Mouse (Mus musculus) kidney, postnatal 0 days (tissue): Measurements from ENCODE around the gene Amfr. TPM values are rescaled to one million over a fixed set of nuclear protein-coding genes. Genes with fewer than 3 reads are reported as not detected.
"Not testable (repeated sequence)": the region's sequence is repeated elsewhere in the genome, so short reads cannot be mapped to it uniquely, and the experiment has no call there.

Experiments
- ATAC-seq: fragments of 200-750 bp; cut with Nextera tagmentation; replicated peaks from 2 replicates; pipeline ENCODE4 v1.8.0; 2017; ENCODE audit warnings: low read depth, moderate number of reproducible peaks, moderate TSS enrichment, moderate library complexity; ENCODE audit not compliant: low FRiP score
- DNase-seq: peaks from one replicate; pipeline ENCODE4 v3.0.0-alpha.2; 2016; ENCODE audit warnings: low spot score
- H3K27ac ChIP-seq: fragments of 300-500 bp; sonication (generic); 2 replicates; pipeline ENCODE4 v1.5.1; 2014; ENCODE audit warnings: mild to moderate bottlenecking
- H3K27me3 ChIP-seq: fragments of 300-500 bp; sonication (generic); 2 replicates; pipeline ENCODE4 v1.6.1; 2014; ENCODE audit warnings: low read length, mixed read lengths; ENCODE audit not compliant: insufficient read depth
- H3K36me3 ChIP-seq: fragments of 300-500 bp; sonication (generic); 2 replicates; pipeline ENCODE4 v1.6.1; 2014; ENCODE audit warnings: low read length, mixed read lengths; ENCODE audit not compliant: insufficient read depth
- H3K4me1 ChIP-seq: fragments of 300-500 bp; sonication (generic); replicated peaks from 2 replicates; pipeline ENCODE4 v1.6.1; 2014; ENCODE audit warnings: antibody characterized with exemption, low read length, mixed read lengths; ENCODE audit not compliant: insufficient read depth
- H3K4me2 ChIP-seq: fragments of 300-500 bp; sonication (generic); 2 replicates; pipeline ENCODE4 v1.6.1; 2014; ENCODE audit warnings: mild to moderate bottlenecking, low read length, moderate library complexity, mixed read lengths
- H3K4me3 ChIP-seq: fragments of 300-500 bp; sonication (generic); replicated peaks from 2 replicates; pipeline ENCODE4 v1.5.1; 2014; ENCODE audit warnings: low read depth, low read length
- H3K9ac ChIP-seq: fragments of 300-500 bp; sonication (generic); 2 replicates; pipeline ENCODE4 v1.6.1; 2014; ENCODE audit warnings: low read depth, low read length
- H3K9me3 ChIP-seq: fragments of 300-500 bp; sonication (generic); replicated peaks from 2 replicates; pipeline ENCODE4 v1.6.1; 2016; ENCODE audit warnings: low read length, inconsistent platforms, mixed read lengths
- CTCF ChIP-seq: IDR thresholded peaks from 2 replicates; pipeline ENCODE4 v1.5.1; 2016; ENCODE audit warnings: antibody characterized with exemption, low read depth, mild to moderate bottlenecking, moderate library complexity
- WGBS: fragments of 180-500 bp; shearing (Covaris S2); extraction: QIAGEN DNeasy Blood & Tissue Kit; methylation state at CpG from one replicate; pipeline ENCODE4 v1.1.7; 2014; 5-methylcytosine and 5-hydroxymethylcytosine counted together
- polyA plus RNA-seq: library from polyadenylated mRNA; unstranded; fragments of >200 nt; fragmentation: Nextera tagmentation; extraction: Ambion mirVana; gene quantifications from 2 replicates; pipeline ENCODE4 v1.2.1, GENCODE M21; 2015

The Amfr gene
- 65.8 and 71.7 TPM in 2 replicates for polyA plus RNA-seq

DNA sequence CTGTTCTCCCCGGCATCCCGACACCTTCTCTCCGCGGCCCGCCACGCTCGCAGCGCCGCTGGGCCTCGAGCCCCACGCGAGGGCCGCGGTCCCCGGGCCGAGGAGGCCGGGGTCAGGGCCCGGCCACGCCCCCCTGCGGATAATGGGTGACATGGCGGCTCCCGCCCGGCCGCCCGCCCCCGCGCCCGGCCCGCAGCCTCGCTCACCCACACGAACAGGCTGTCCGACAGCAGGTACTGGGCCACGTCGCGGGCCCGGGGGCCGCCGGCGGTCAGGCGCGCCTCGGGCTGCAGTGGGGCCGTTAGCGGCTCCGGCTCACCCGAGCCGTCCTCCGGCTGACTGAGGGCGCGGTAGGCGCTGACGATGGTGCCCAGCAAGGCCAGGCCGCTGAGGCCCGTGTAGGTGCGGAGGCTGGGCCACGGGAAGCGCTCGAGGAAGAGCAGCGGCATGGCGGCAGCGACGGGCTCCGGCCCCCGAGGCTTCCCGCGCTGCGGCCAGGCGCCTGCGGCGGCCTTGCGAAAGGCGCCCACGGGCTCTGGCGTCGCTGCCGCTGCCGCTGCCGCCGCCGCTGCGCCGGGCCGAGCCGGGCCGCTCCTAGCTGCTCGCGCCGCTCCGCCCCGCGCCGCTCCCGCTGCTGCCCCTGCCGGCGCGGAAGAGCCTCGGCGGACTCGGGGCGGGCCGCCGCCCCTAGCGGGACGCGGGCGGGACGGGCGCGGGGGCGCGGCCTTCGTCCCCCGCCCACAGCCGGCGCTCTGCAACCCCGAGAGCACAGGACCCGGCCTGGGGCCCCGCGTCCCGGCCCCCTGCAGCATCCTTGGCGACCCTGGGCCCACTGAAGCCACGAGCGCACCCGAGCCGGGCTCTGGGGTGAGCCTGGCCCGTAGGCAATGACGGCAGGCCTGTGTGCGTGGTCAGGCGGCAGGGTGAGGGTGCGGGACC is at the start of gene Amfr:
Gene Amfr (minus strand): TSS at position 830 of the 939 bp plus-strand sequence.
- under 1% methylated on average over 95 of the region's 130 CpGs for WGBS
- H3K27me3 ChIP-seq: no peaks in the 10 kb centered on the region
- TF ChIP-seq CTCF: peak; percentile 28; the same call in 1 of the 2 replicates

DNA sequence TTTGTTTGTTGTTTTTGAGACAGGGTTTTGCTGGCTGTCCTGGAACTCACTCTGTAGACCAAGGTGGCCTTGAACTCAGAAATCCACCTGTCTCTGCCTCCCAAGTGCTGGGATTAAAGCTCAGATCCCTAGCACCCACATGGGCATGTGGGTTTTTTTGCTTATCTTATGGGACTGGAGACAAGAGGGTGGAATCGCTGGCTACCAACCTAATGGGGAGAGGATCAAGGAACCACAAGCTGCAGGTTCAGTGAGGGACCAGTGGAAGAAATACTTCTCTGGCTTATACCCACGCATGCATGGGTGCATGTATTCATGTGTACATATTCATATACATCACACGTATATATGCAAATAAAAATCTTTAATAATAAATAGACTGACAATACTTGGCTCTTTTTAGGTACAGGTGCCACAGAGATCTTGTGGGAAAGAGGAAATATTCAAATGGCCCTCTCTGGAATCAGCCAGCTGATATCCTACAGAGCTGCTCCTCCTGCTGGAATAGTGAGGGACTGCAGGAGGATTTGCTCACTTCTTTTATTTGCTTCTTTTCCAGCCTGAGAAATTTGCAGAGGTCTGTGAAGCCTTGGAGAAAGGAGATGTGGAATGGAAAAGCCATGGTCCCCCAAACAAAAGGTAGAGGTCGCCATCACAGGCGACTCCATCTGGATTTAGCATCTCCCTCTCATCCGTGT is 44.7 kb upstream of the Amfr start:
- Histone ChIP-seq H3K9me3 (no peaks in the 10 kb centered on the region), H3K27ac (no peak overlapping the region), H3K27me3 (no peaks in the 10 kb centered on the region), H3K4me3 (no peak overlapping the region), H3K4me1 (no peaks in the 10 kb centered on the region), H3K36me3 (peaks cover 18% of the 10 kb centered on the region; the same call in 1 of the 2 replicates), H3K9ac (no peak overlapping the region), H3K4me2 (no peak overlapping the region)
- peak; percentile 72 for DNase-seq
- TF ChIP-seq CTCF: peak; percentile 85
- 74% methylated on average over 6 of the region's 6 CpGs for WGBS
- no peak for ATAC-seq

More for the DNA sequence above, at the start of gene Amfr:
- Histone ChIP-seq H3K36me3 (no peaks in the 10 kb centered on the region), H3K27ac (peak within 1 kb of the TSS; percentile 96), H3K9me3 (no peaks in the 10 kb centered on the region), H3K9ac (peak within 1 kb of the TSS; percentile 99), H3K4me1 (peaks cover 14% of the 10 kb centered on the region; the same call in 1 of the 2 replicates), H3K4me2 (peak within 1 kb of the TSS; percentile 88), H3K4me3 (peak within 1 kb of the TSS; percentile 98)
- ATAC-seq (peak; percentile 96), DNase-seq (peak; percentile 86)

GRCm38 (mm10) chr8:94052696-94053095 is 40.1 kb upstream of the Amfr start:
- peaks cover 8% of the 10 kb centered on the region; the same call in 1 of the 2 replicates for H3K36me3 ChIP-seq
- H3K9ac ChIP-seq: no peak overlapping the region
- no peaks in the 10 kb centered on the region for H3K4me1 ChIP-seq
- TF ChIP-seq CTCF: no peak
- 94% methylated on average over 12 of the region's 12 CpGs for WGBS
- no peaks in the 10 kb centered on the region for H3K9me3 ChIP-seq
- H3K27me3 ChIP-seq: no peaks in the 10 kb centered on the region
- no peak for ATAC-seq
- no peak overlapping the region for H3K4me2 ChIP-seq
- DNase-seq: no peak
- no peak overlapping the region for H3K27ac ChIP-seq
- no peak overlapping the region for H3K4me3 ChIP-seq

- DNase-seq: no peak
- no peak for ATAC-seq
- Histone ChIP-seq H3K9me3 (no peaks in the 10 kb centered on the region), H3K9ac (no peak overlapping the region), H3K4me3 (no peak overlapping the region), H3K4me1 (no peaks in the 10 kb centered on the region), H3K27ac (no peak overlapping the region), H3K27me3 (no peaks in the 10 kb centered on the region), H3K36me3 (no peaks in the 10 kb centered on the region), H3K4me2 (no peak overlapping the region)
- no peak for TF ChIP-seq CTCF
- WGBS: 91% methylated on average over 2 of the region's 2 CpGs
Observed at GRCm38 (mm10) chr8:94047845-94048244, 35.2 kb upstream of the Amfr start.

GRCm38 (mm10) chr8:94037806-94038205 is 25.2 kb upstream of the Amfr start:
- ATAC-seq (no peak), DNase-seq (peak; percentile 12)
- TF ChIP-seq CTCF: no peak
- no peaks in the 10 kb centered on the region for H3K27me3 ChIP-seq
- H3K9ac ChIP-seq: peak overlapping the region; percentile 61; the same call in 1 of the 2 replicates
- H3K4me1 ChIP-seq: no peaks in the 10 kb centered on the region
- peak overlapping the region; percentile 66 for H3K4me2 ChIP-seq
- peak overlapping the region; percentile 61 for H3K4me3 ChIP-seq
- 6% methylated on average over 15 of the region's 15 CpGs for WGBS
- H3K27ac ChIP-seq: no peak overlapping the region
- H3K36me3 ChIP-seq: 0 out of 2 replicates have a peak, but pooled peaks cover 3% of the 10 kb centered on the region
- H3K9me3 ChIP-seq: no peaks in the 10 kb centered on the region

GRCm38 (mm10) chr8:94036944-94037524 is 24.4 kb upstream of the Amfr start, which contains the start of the genes Nudt21 and Ogfod1:
Gene Nudt21, minus strand, starts transcription at chr8:94037031.
Gene Ogfod1, plus strand, starts transcription at chr8:94037198.
- peak within 1 kb of the TSS; percentile 78 for H3K27ac ChIP-seq
- H3K4me1 ChIP-seq: no peaks in the 10 kb centered on the region
- ATAC-seq: peak; percentile 100
- H3K4me3 ChIP-seq: peak within 1 kb of the TSS; percentile 61
- peak within 1 kb of the TSS; percentile 67 for H3K4me2 ChIP-seq
- 0 out of 2 replicates have a peak, but pooled peaks cover 3% of the 10 kb centered on the region for H3K36me3 ChIP-seq
- no peaks in the 10 kb centered on the region for H3K9me3 ChIP-seq
- peak within 1 kb of the TSS; percentile 61 for H3K9ac ChIP-seq
- H3K27me3 ChIP-seq: no peaks in the 10 kb centered on the region
- under 1% methylated on average over 41 of the region's 41 CpGs for WGBS
- no peak for TF ChIP-seq CTCF
- peak; percentile 99 for DNase-seq

DNA sequence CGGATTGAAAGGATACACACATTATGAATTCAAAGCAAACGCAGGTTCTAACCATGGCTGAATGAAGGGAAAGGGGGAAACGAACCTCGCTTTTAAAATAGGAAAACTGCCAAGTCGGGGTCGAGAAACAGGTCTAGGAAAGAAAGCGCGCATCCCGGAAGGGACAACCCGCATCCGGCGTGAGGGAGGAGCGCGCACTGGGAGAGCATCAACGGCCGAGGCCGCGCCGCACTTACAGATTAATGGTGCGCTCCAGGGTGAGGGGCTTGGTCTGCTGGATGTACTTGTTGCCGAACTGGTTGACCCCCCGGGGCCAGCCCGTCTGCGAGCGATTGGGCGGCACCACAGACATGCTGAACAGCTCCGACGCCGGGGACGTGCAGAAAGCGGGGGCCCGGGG is 23.9 kb upstream of the Amfr start:
- H3K4me1 ChIP-seq, H3K9me3 ChIP-seq, H3K27me3 ChIP-seq, H3K36me3 ChIP-seq: not testable (repeated sequence)
- Histone ChIP-seq H3K9ac (peak overlapping the region; percentile 59), H3K27ac (peak overlapping the region; percentile 78), H3K4me2 (peak overlapping the region; percentile 67), H3K4me3 (peak overlapping the region; percentile 61)
- WGBS: under 1% methylated on average over 22 of the region's 32 CpGs
- peak; percentile 91 for ATAC-seq
- DNase-seq: peak; percentile 80
